Mouse (Mus musculus) small intestine, adult 2 months (tissue): ENCODE data around the gene Slc6a4. TPM values are rescaled to one million over a fixed set of nuclear protein-coding genes. Genes with fewer than 3 reads are reported as not detected.

Source experiments
- H3K27ac ChIP-seq: fragments of 200-500 bp; 2 replicates; pipeline ENCODE4 v1.5.1; 2012; ENCODE audit warnings: low read depth, low read length, control low read depth, inconsistent platforms; ENCODE audit not compliant: insufficient read depth
- H3K27me3 ChIP-seq: fragments of 200-500 bp; 2 replicates; pipeline ENCODE4 v1.6.1; 2012; ENCODE audit warnings: mild to moderate bottlenecking, moderate library complexity, low read length, inconsistent platforms; ENCODE audit not compliant: control insufficient read depth, insufficient read depth
- H3K36me3 ChIP-seq: fragments of 200-500 bp; 2 replicates; pipeline ENCODE4 v1.6.1; 2012; ENCODE audit warnings: mild to moderate bottlenecking, low read length, control low read depth, inconsistent platforms; ENCODE audit not compliant: control insufficient read depth, insufficient read depth
- H3K4me1 ChIP-seq: fragments of 200-500 bp; 2 replicates; pipeline ENCODE4 v1.6.1; 2012; ENCODE audit warnings: low read length, inconsistent platforms, mixed read lengths; ENCODE audit not compliant: control insufficient read depth, insufficient read depth, insufficient read length
- H3K4me3 ChIP-seq: fragments of 200-500 bp; 2 replicates; pipeline ENCODE4 v1.5.1; 2012; ENCODE audit warnings: low read depth, mild to moderate bottlenecking, control low read depth, inconsistent platforms, low read length, moderate library complexity
- CTCF ChIP-seq: fragments of 200-500 bp; IDR thresholded peaks from 2 replicates; pipeline ENCODE4 v1.5.1; 2012; ENCODE audit warnings: low read depth, mild to moderate bottlenecking, control low read depth, inconsistent platforms, low read length, moderate library complexity, mixed read lengths; ENCODE audit not compliant: insufficient replicate concordance, insufficient read length; ENCODE audit errors: extremely low read depth
- POLR2A ChIP-seq: fragments of 200-500 bp; IDR thresholded peaks from 2 replicates; pipeline ENCODE4 v1.6.1; 2012; ENCODE audit warnings: low read depth, mild to moderate bottlenecking, control low read depth, inconsistent platforms, low read length, moderate library complexity
- WGBS: fragments of 180-500 bp; shearing (Covaris S2); methylation state at CpG from one replicate; pipeline ENCODE4 v1.1.7; 2018; 5-methylcytosine and 5-hydroxymethylcytosine counted together
- polyA plus RNA-seq: library from polyadenylated mRNA; depleted of rRNA; stranded (reverse); fragments of >200 nt; gene quantifications from 2 replicates; pipeline ENCODE4 v1.2.3, GENCODE M21; 2012; rRNA removed

Gene Slc6a4
- polyA plus RNA-seq, 1 experiment = 67.2 TPM

- H3K27ac ChIP-seq = no peak overlapping the region
- 98% methylated on average over 1 of the region's 1 CpGs for WGBS
- no peak for TF ChIP-seq CTCF
- TF ChIP-seq POLR2A = no peak
Measured at GRCm38 (mm10) chr11:77079361-77079760, 81.0 kb downstream of the Slc6a4 start.

More at GRCm38 (mm10) chr11:77079361-77079760, 81.0 kb downstream of the Slc6a4 start:
- no peaks in the 10 kb centered on the region; the same call in 1 of the 2 replicates for H3K27me3 ChIP-seq
- H3K36me3 ChIP-seq = peaks cover 8% of the 10 kb centered on the region
- H3K4me1 ChIP-seq = peaks cover 3% of the 10 kb centered on the region; the same call in 1 of the 2 replicates
- no peak overlapping the region for H3K4me3 ChIP-seq

Other genes starting within 250 kb of the Slc6a4 start
- 6.2 and 12.4 TPM in 2 replicates for gene Gosr1, start 235.0 kb upstream of the Slc6a4 start, polyA plus RNA-seq
- 16.3 and 16.4 TPM in 2 replicates for gene Cpd, start 151.6 kb upstream of the Slc6a4 start, polyA plus RNA-seq
- gene Tmigd1, start 96.4 kb upstream of the Slc6a4 start, polyA plus RNA-seq = 0.29 and 8.4 TPM in 2 replicates
- gene Blmh, start 73.8 kb upstream of the Slc6a4 start, polyA plus RNA-seq = 2.5 and 4.8 TPM in 2 replicates
- 0.27 and 0.41 TPM in 2 replicates for gene Nsrp1, start 79.8 kb downstream of the Slc6a4 start, polyA plus RNA-seq
- gene Efcab5, start 190.4 kb downstream of the Slc6a4 start, polyA plus RNA-seq = 0.27 and 1.1 TPM in 2 replicates
- 3.1 and 5.3 TPM in 2 replicates for gene Ssh2, start 217.7 kb downstream of the Slc6a4 start, polyA plus RNA-seq